Mouse (Mus musculus) hematopoietic stem cell, adult 5-6 weeks (primary cell): ENCODE data around the gene Atp5mpl. TPM values are rescaled to one million over a fixed set of nuclear protein-coding genes. Genes with fewer than 3 reads are reported as not detected.

Experiments
- ATAC-seq, 2 experiments: fragments of 125-278 bp in 1 of 2; replicated peaks in 1 of 2; 2 replicates each; pipeline ENCODE4 v1.8.0; 2016 to 2017; ENCODE audit warnings: inconsistent platforms in 2 of 2, mild to moderate bottlenecking in 2 of 2, moderate number of reproducible peaks in 2 of 2, low read depth in 1 of 2, moderate TSS enrichment in 1 of 2; ENCODE audit not compliant: low FRiP score in 2 of 2, poor library complexity in 2 of 2, severe bottlenecking in 2 of 2, insufficient read depth in 1 of 2, low TSS enrichment in 1 of 2
- total RNA-seq: library from RNA; stranded (forward); fragments of 172-1452, 232-1000 nt; gene quantifications from 2 replicates; pipeline ENCODE4 v1.2.3, GENCODE M21; 2017

Atp5mpl gene
- 222 and 478 TPM in 2 replicates for total RNA-seq

DNA sequence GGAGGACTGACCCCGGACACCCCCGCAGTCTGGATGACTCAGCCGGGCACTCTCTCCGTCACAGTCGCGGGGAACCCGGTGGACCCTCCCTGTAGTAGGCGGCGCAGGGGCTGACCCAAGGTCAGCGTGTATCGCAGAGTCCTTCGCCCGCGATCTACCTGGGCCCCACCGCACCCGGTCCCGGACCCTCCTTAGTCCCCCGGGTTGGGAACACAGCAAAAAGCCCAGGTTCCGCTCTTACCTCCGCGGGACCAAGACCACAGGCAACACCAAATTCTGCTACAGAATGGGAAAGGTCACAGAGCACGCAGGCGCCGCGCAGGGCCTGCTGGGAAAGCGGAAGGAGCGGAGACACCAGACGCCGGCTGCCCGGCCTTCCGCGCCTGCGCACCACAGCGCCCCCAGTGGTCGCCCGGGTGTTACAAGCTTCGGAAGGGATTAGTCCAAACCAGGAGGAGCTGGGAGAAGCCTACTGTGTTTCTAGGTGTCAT is at the start of gene Atp5mpl:
TSS of gene Atp5mpl (minus strand) at position 295 of the 491 bp plus-strand sequence.
- ATAC-seq: peak; percentile 93 to 96

GRCm38 (mm10) chr12:112016346-112016745 is 49.6 kb upstream of the Atp5mpl start:
- no peak for ATAC-seq

DNA sequence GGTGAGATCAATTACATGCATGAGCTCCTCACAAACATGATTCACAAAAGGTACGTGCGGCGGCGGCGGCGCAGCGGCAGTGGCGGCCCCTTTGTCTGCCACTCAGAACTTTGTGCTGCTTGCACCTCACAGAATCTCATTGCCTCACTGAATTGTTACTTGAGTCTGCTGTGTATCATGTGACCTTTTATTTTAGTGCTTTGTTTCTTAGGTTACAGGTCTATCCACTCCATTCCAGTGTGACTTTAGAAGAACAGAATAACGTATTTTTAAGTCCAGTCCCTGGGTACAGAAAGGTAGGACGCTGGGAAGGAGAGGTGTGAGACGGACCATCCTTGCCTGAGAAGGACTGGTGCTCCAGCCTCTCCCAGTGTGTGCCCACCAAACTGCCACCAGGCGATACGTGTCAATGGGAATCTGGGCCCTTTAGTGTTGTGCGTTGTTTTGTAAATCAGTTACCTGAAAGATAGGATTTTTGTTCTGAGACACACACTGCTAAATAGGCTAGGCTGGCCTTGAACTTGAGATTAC is 46.6 kb upstream of the Atp5mpl start:
- no peak for ATAC-seq

DNA sequence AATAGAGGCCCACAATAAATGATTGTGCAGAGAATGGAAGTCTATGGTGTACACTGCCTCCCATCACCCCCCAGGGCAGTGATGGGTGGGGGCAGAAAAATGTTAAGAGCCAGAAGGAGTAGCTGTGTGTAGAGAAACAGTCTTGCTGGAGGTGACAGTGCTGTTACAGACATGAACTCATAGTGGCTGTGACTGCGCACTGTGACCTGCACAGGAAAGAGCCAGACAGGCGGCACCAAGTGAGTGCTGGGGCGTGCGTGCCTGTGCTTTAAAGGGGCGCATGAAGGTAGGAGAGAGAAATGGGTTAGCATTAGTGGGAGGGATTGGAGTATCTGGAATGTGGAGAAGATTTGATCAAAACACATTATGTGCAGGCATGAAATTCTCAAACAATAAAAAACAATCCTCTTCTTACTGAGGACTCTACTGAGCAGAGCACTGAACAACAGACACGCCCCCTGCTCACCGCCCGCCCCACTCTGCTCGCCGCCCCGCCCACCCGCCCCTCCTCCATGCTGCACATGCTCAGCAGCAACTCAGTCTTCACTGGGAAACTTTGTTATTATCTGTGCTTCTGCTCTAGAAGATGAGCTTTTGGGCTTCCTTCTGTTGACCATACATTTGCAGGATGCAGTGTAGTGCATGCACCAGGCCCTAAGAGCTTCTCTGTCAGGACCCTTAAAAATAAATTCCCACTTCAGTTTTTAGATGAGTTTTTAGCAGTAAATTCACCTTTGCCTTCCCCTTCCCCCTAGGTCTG is 45.9 kb upstream of the Atp5mpl start:
- ATAC-seq: no peak

DNA sequence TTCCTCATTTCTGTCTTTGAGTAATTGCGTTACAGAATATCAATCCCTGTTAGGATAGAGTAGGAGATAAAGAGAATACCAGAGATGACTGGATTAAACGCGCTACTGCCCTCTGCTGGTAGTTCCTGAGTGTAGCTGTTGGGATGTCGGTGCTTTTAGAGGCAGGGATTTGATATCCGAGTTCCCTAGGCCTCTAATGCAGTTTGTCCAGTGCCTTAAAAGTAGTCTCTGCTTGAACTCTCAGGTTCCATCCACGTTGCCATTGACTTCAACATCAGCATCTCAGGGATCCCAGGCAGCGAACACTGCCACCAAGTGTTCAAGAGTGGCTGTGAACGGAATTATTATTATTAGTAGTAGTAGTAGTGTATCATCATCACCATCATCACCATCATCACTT is 34.4 kb upstream of the Atp5mpl start:
- ATAC-seq: peak; percentile 49 to 59; a peak in 2 of 4 replicates

DNA sequence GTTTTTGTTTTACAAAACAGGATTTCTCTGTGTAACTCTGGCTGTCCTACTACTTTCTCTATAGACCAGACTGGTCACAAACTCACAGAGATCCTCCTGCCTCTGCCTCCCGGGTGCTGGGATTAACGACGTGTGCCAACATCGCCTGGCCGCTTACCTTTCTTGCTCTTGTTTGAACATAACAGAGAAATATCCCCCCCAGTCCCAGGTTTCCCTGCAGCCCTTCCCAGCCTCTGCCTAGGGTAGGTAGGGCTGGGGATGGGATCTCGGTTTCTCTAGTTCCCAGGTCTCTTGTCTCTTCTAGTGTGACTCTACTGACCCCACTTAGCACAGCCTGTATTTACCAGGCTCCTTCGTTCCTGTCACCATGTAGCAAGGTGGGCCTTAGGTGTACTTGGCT is 33.0 kb upstream of the Atp5mpl start:
- ATAC-seq: no peak

GRCm38 (mm10) chr12:111995161-111995560 is 28.4 kb upstream of the Atp5mpl start:
- ATAC-seq: no peak

DNA sequence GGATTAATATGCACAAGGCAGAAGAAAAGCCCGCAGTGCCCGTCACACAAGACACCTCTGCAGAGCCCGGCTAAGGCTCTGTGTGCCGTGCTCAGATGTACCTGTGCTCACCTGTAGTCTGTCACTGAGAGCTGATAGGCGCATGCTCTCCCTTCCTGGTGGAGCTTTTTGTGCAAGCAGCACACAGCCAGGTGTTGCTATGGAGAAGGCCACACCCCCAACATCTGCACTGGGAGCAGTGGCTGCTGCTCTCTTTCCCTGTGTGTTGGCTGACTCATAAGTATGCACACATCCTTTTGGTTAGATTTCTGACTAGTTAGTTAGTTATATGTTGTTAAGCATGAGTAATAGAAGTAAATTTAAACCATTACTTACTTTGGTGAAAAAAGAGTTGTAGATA is 25.8 kb upstream of the Atp5mpl start:
- no peak for ATAC-seq

- ATAC-seq: no peak
Measured at GRCm38 (mm10) chr12:111986756-111987155, 20.0 kb upstream of the Atp5mpl start.

- ATAC-seq: no peak
Measured at GRCm38 (mm10) chr12:111983165-111983564, 16.4 kb upstream of the Atp5mpl start.

GRCm38 (mm10) chr12:111981831-111982230 is 15.1 kb upstream of the Atp5mpl start:
- ATAC-seq: no peak

GRCm38 (mm10) chr12:111980887-111981367 is 14.2 kb upstream of the Atp5mpl start, which contains the start of gene Rd3l:
Gene Rd3l, minus strand, starts transcription at chr12:111981317.
- ATAC-seq: no peak

- ATAC-seq: no peak
Measured at GRCm38 (mm10) chr12:111978274-111978673, 11.5 kb upstream of the Atp5mpl start.

- ATAC-seq: no peak
Measured at GRCm38 (mm10) chr12:111977138-111977537, 10.4 kb upstream of the Atp5mpl start.

DNA sequence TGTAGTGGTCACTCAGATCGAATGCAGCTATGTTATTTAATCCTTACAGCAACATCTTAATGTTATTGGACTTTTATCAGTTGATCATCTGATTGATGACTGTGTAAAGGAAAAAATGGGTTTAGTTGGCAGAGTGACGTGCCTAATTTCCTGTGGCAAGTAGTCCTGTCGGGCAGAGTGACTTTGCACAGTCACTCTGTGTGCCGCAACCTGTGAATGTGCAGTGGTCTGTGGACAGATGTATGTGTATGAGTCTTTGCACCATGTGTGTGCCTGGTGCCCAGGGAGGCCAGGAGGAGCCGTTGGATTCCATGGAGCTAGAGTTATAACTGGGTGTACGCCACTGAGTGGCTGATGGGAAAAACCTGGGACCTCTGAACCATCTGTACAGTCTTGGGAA is 7.8 kb upstream of the Atp5mpl start:
- ATAC-seq: peak; percentile 65 to 74

GRCm38 (mm10) chr12:111972504-111972903 is 5.7 kb upstream of the Atp5mpl start:
- ATAC-seq: no peak

- ATAC-seq: no peak
Measured at GRCm38 (mm10) chr12:111971231-111971686, 4.5 kb upstream of the Atp5mpl start, which contains the start of gene Tdrd9. Gene Tdrd9, plus strand, starts transcription at chr12:111971559.

DNA sequence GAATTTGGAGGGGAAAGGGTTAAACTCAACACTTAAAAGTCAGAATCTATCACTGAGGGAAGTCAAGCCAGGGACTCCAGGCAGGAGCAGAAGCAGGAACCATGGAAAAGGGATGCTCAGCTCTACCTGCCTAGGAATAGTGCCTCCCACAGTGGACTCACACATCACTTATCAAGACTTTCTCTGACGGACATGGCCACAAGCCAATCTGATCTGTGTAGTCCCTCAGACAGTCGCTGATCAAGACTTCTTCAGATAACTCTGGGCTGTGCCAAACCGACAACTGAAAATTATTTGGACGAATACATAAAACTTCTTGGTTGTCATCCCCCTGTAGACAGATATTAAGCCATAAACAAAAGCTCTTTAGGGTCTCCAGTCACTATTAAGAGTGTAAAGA is 3.3 kb upstream of the Atp5mpl start:
- ATAC-seq: no peak
